ENCODE assay signal across 22 mouse cellular contexts in genomic region chr6:100424181-100424580, GRCm38 (mm10).
A peak's percentile ranks its signal among the peaks of the same experiment; 100 is the strongest.
DNase-seq lines count a peak whose midpoint lies in the region; ATAC-seq and TF ChIP-seq lines count a peak whose summit lies in the region.
"Had no signal": no experiment of that assay in that cellular context is flagged by ENCODE, and none has a peak within 500 bp of the region (broad histone marks: within the 10 kb centered on the region; RNA-seq: fewer than 3 reads in every experiment).

No protein-coding gene starts in this region.

- no peak overlapping the region for H3K27ac ChIP-seq in CH12.LX (ENCODE audit: insufficient read depth, low read depth)
- H3K27ac ChIP-seq in ES-Bruce4 (ENCODE audit: insufficient read depth, low read length): peak overlapping the region; percentile 95
- no peak overlapping the region for H3K27ac ChIP-seq in hindbrain, embryonic 13.5 days
- H3K27ac ChIP-seq: embryonic facial prominence, embryonic 10.5 days; embryonic facial prominence, embryonic 12.5 days; forebrain, embryonic 13.5 days; forebrain, embryonic 15.5 days had no signal

- no peak for TF ChIP-seq RAD21 in CH12.LX (IDR thresholded peaks at IDR 0.05; ENCODE audit: low read depth, low read length)

- dilution Hi-C loops in CH12.LX (cut with MboI; ENCODE audit: extremely low pct_ligation_motif_present, extremely low pct_unique_long_range_greater_than_20kb, low sequenced_read_pairs): no loop called here

- H3K9ac ChIP-seq in CH12.LX (ENCODE audit: insufficient read depth, low read depth) (no peak overlapping the region), ES-Bruce4 (ENCODE audit: low read depth, poor library complexity, severe bottlenecking) (peak overlapping the region; percentile 27)
- no peak overlapping the region for H3K9ac ChIP-seq in hindbrain, embryonic 13.5 days
- H3K9ac ChIP-seq: embryonic facial prominence, embryonic 12.5 days; forebrain, embryonic 13.5 days; forebrain, embryonic 15.5 days; forebrain, postnatal 0 days had no signal

- DNase-seq in CH12.LX (ENCODE audit: extremely low read depth): no peak
- no peak for DNase-seq in left cerebral cortex, adult 18-20 months (ENCODE audit: low spot score in 2 of 2)
- DNase-seq: adrenal gland, adult 8-10 months; adrenal gland, postnatal 14 days; adrenal gland, postnatal 36 days; cerebellum, adult 11-12 months; cerebellum, adult 2 months; cerebellum, adult 9-10 months; cerebellum, postnatal 10 days; cerebellum, postnatal 25 days; forebrain, postnatal 0 days had no signal

- H3K4me1 ChIP-seq in CH12.LX (ENCODE audit: control insufficient read depth in 1 of 2, insufficient read depth in 2 of 2) (peaks cover 4 to 18% of the 10 kb centered on the region in 2 experiments; a peak in 3 of 4 replicates), ES-Bruce4 (ENCODE audit: control insufficient read depth, insufficient read depth, low read length) (peaks cover 5% of the 10 kb centered on the region)
- H3K4me1 ChIP-seq in hindbrain, embryonic 13.5 days (replicated peaks): peaks cover 22% of the 10 kb centered on the region

- TF ChIP-seq POLR2A in CH12.LX (IDR thresholded peaks at IDR 0.05; ENCODE audit: low read depth, low read length): no peak
- TF ChIP-seq POLR2A in ES-Bruce4 (IDR thresholded peaks at IDR 0.05; ENCODE audit: insufficient read depth, low read length): no peak

- no peaks in the 10 kb centered on the region for H3K79me2 ChIP-seq in CH12.LX (replicated peaks; ENCODE audit: control insufficient read depth, extremely low read depth, insufficient read depth, poor library complexity, severe bottlenecking)

- TF ChIP-seq EP300 in CH12.LX (IDR thresholded peaks at IDR 0.05; ENCODE audit: low read length) (no peak), ES-Bruce4 (IDR thresholded peaks at IDR 0.05; ENCODE audit: insufficient read depth, low read depth, low read length) (no peak)

- no peaks in the 10 kb centered on the region for H3K9me3 ChIP-seq in CH12.LX (replicated peaks; ENCODE audit: low read length)
- no peaks in the 10 kb centered on the region for H3K9me3 ChIP-seq in ES-Bruce4 (replicated peaks; ENCODE audit: control insufficient read depth, insufficient read depth, low read length, poor library complexity, severe bottlenecking)
- H3K9me3 ChIP-seq in hindbrain, embryonic 13.5 days: no peaks in the 10 kb centered on the region
- H3K9me3 ChIP-seq: embryonic facial prominence, embryonic 10.5 days; embryonic facial prominence, embryonic 12.5 days; forebrain, embryonic 13.5 days; forebrain, embryonic 15.5 days had no signal

- ATAC-seq in hindbrain, embryonic 13.5 days (ENCODE audit: low FRiP score): no peak
- ATAC-seq in megakaryocyte-erythroid progenitor cell, adult 5-6 weeks (replicated peaks; ENCODE audit: low FRiP score, low TSS enrichment, poor library complexity, severe bottlenecking): no peak
- ATAC-seq: activated CD4-positive, CD25-positive, alpha-beta regulatory T cell, adult 4 months; CD4-positive, CD25-positive, alpha-beta regulatory T cell, adult 4 months; forebrain, embryonic 13.5 days; forebrain, embryonic 15.5 days; forebrain, postnatal 0 days; Patski had no signal

- in situ Hi-C loops in CH12.LX (cut with MboI; ENCODE audit: low pct_ligation_motif_present, low pct_unique_long_range_greater_than_20kb, low sequenced_read_pairs): no loop called here

- WGBS in hindbrain, embryonic 13.5 days: 94% methylated on average over 6 of the region's 6 CpGs

- H3K4me3 ChIP-seq in CH12.LX (replicated peaks in 1 of 3; ENCODE audit: low read depth in 2 of 3, low read length in 2 of 3, poor library complexity in 1 of 3) (no peak overlapping the region), ES-Bruce4 (ENCODE audit: low read depth, low read length) (no peak overlapping the region)
- no peak overlapping the region for H3K4me3 ChIP-seq in hindbrain, embryonic 13.5 days
- H3K4me3 ChIP-seq: embryonic facial prominence, embryonic 10.5 days; embryonic facial prominence, embryonic 12.5 days; forebrain, embryonic 13.5 days; forebrain, embryonic 15.5 days had no signal

- H3K27me3 ChIP-seq in CH12.LX (replicated peaks) (no peaks in the 10 kb centered on the region), ES-Bruce4 (ENCODE audit: control insufficient read depth, insufficient read depth, low read length, poor library complexity, severe bottlenecking) (no peaks in the 10 kb centered on the region)
- peaks cover 27% of the 10 kb centered on the region for H3K27me3 ChIP-seq in hindbrain, embryonic 13.5 days
- H3K27me3 ChIP-seq: forebrain, embryonic 15.5 days had no signal

- TF ChIP-seq CTCF in CH12.LX (conservative IDR thresholded peaks at IDR 0.05 in 1 of 2, IDR thresholded peaks at IDR 0.05 in 1 of 2; ENCODE audit: low read depth in 2 of 2, low read length in 2 of 2): no peak
- TF ChIP-seq CTCF in ES-Bruce4 (IDR thresholded peaks at IDR 0.05; ENCODE audit: low read depth, low read length): no peak

- H3K4me2 ChIP-seq in CH12.LX (ENCODE audit: insufficient read depth, low read depth, poor library complexity, severe bottlenecking): no peak overlapping the region
- H3K4me2 ChIP-seq in hindbrain, embryonic 13.5 days: no peak overlapping the region
- H3K4me2 ChIP-seq: embryonic facial prominence, embryonic 12.5 days; forebrain, embryonic 13.5 days; forebrain, embryonic 15.5 days had no signal

- no peaks in the 10 kb centered on the region for H3K36me3 ChIP-seq in CH12.LX (replicated peaks in 1 of 2; ENCODE audit: control insufficient read depth in 1 of 2, insufficient read depth in 1 of 2, low read length in 1 of 2)
- H3K36me3 ChIP-seq in ES-Bruce4 (ENCODE audit: control insufficient read depth, insufficient read depth, low read length, poor library complexity, severe bottlenecking): no peaks in the 10 kb centered on the region
- H3K36me3 ChIP-seq in hindbrain, embryonic 13.5 days: no peaks in the 10 kb centered on the region
- H3K36me3 ChIP-seq: embryonic facial prominence, embryonic 10.5 days; embryonic facial prominence, embryonic 12.5 days; forebrain, embryonic 15.5 days; G1E had no signal

TF ChIP-seq in CH12.LX, 34 proteins besides CTCF, POLR2A, EP300 and RAD21:
- TF ChIP-seq MYC (IDR thresholded peaks at IDR 0.05; ENCODE audit: low read depth, low read length) (no peak), ZNF384 (IDR thresholded peaks at IDR 0.05; ENCODE audit: low read depth, low read length) (peak; percentile 20; the same call in 1 of the 2 replicates)
